Mouse (Mus musculus) heart, embryonic 13.5 days (tissue): ENCODE results near the gene Fam222a. TPM values are rescaled to one million over a fixed set of nuclear protein-coding genes. Genes with fewer than 3 reads are reported as not detected.

ENCODE experiments used
- ATAC-seq: fragments of 200-750 bp; cut with Nextera tagmentation; 2 replicates; pipeline ENCODE4 v1.8.0; 2017; ENCODE audit warnings: moderate TSS enrichment; ENCODE audit not compliant: insufficient number of reproducible peaks, low FRiP score, low TSS enrichment; ENCODE audit errors: extremely low read depth
- H3K27ac ChIP-seq: fragments of 300-500 bp; sonication (generic); replicated peaks from 2 replicates; pipeline ENCODE4 v1.5.1; 2015; ENCODE audit warnings: moderate library complexity, mild to moderate bottlenecking, inconsistent platforms
- H3K27me3 ChIP-seq: fragments of 300-500 bp; sonication (generic); replicated peaks from 2 replicates; pipeline ENCODE4 v1.6.1; 2015; ENCODE audit warnings: mild to moderate bottlenecking, inconsistent platforms
- H3K36me3 ChIP-seq: fragments of 300-500 bp; sonication (generic); 2 replicates; pipeline ENCODE4 v1.6.1; 2015; ENCODE audit warnings: mild to moderate bottlenecking, inconsistent platforms
- H3K4me1 ChIP-seq: fragments of 300-500 bp; sonication (generic); 2 replicates; pipeline ENCODE4 v1.6.1; 2015; ENCODE audit warnings: inconsistent platforms
- H3K4me2 ChIP-seq: fragments of 300-500 bp; sonication (generic); 2 replicates; pipeline ENCODE4 v1.6.1; 2015; ENCODE audit warnings: inconsistent platforms, mild to moderate bottlenecking, moderate library complexity
- H3K4me3 ChIP-seq: fragments of 300-500 bp; sonication (generic); 2 replicates; pipeline ENCODE4 v1.5.1; 2015; ENCODE audit warnings: moderate library complexity, mild to moderate bottlenecking, inconsistent platforms
- H3K9ac ChIP-seq: fragments of 300-500 bp; sonication (generic); 2 replicates; pipeline ENCODE4 v1.6.1; 2015; ENCODE audit warnings: inconsistent platforms, mild to moderate bottlenecking, moderate library complexity
- H3K9me3 ChIP-seq: fragments of 300-500 bp; sonication (generic); 2 replicates; pipeline ENCODE4 v1.6.1; 2016; ENCODE audit warnings: inconsistent platforms
- WGBS: fragments of 180-500 bp; shearing (Covaris S2); methylation state at CpG from one replicate; pipeline ENCODE4 v1.1.7; 2015; ENCODE audit warnings: mixed read lengths; 5-methylcytosine and 5-hydroxymethylcytosine counted together
- polyA plus RNA-seq: library from polyadenylated mRNA; unstranded; fragments of >200 nt; fragmentation: Nextera tagmentation; extraction: Ambion mirVana; gene quantifications from 2 replicates; pipeline ENCODE4 v1.2.1, GENCODE M21; 2015

Fam222a gene
- 0.59 and 0.79 TPM in 2 replicates for polyA plus RNA-seq

- Histone ChIP-seq H3K4me3 (peak within 1 kb of the TSS; percentile 75), H3K9ac (peak within 1 kb of the TSS; percentile 81), H3K27ac (peak within 1 kb of the TSS; percentile 63), H3K9me3 (peaks cover 10% of the 10 kb centered on the region; the same call in 1 of the 2 replicates), H3K4me2 (peak within 1 kb of the TSS; percentile 99), H3K36me3 (no peaks in the 10 kb centered on the region), H3K27me3 (peaks cover 59% of the 10 kb centered on the region), H3K4me1 (peaks cover 45% of the 10 kb centered on the region)
- WGBS = under 1% methylated on average over 61 of the region's 72 CpGs
- peak; percentile 38; the same call in 1 of the 2 replicates for ATAC-seq
Observed at GRCm38 (mm10) chr5:114567565-114568197, at the start of gene Fam222a. Gene Fam222a (plus strand): TSS chr5:114568016.

GRCm38 (mm10) chr5:114528355-114528754 lies 39.5 kb upstream of the Fam222a start:
- Histone ChIP-seq H3K4me1 (no peaks in the 10 kb centered on the region), H3K27me3 (0 out of 2 replicates have a peak, but pooled peaks cover 2% of the 10 kb centered on the region), H3K4me3 (no peak overlapping the region), H3K4me2 (no peak overlapping the region), H3K36me3 (no peaks in the 10 kb centered on the region), H3K9me3 (peaks cover 3% of the 10 kb centered on the region; the same call in 1 of the 2 replicates), H3K27ac (no peak overlapping the region), H3K9ac (no peak overlapping the region)
- WGBS = 81% methylated on average over 6 of the region's 6 CpGs
- ATAC-seq = no peak

GRCm38 (mm10) chr5:114530337-114530736 lies 37.5 kb upstream of the Fam222a start:
- peaks cover 3% of the 10 kb centered on the region; the same call in 1 of the 2 replicates for H3K9me3 ChIP-seq
- no peak overlapping the region for H3K9ac ChIP-seq
- H3K4me3 ChIP-seq = no peak overlapping the region
- no peak overlapping the region for H3K27ac ChIP-seq
- H3K27me3 ChIP-seq = peaks cover 7% of the 10 kb centered on the region; the same call in 1 of the 2 replicates
- WGBS = 72% methylated on average over 6 of the region's 6 CpGs
- no peaks in the 10 kb centered on the region for H3K36me3 ChIP-seq
- no peak overlapping the region for H3K4me2 ChIP-seq
- ATAC-seq = no peak
- no peaks in the 10 kb centered on the region for H3K4me1 ChIP-seq

GRCm38 (mm10) chr5:114532055-114532454 lies 35.8 kb upstream of the Fam222a start:
- no peaks in the 10 kb centered on the region for H3K36me3 ChIP-seq
- no peak overlapping the region for H3K4me3 ChIP-seq
- WGBS = 67% methylated on average over 6 of the region's 6 CpGs
- H3K27ac ChIP-seq = no peak overlapping the region
- peaks cover 3% of the 10 kb centered on the region; the same call in 1 of the 2 replicates for H3K9me3 ChIP-seq
- no peak for ATAC-seq
- no peak overlapping the region for H3K4me2 ChIP-seq
- H3K27me3 ChIP-seq = peaks cover 16% of the 10 kb centered on the region
- no peak overlapping the region for H3K9ac ChIP-seq
- H3K4me1 ChIP-seq = no peaks in the 10 kb centered on the region

- H3K4me3 ChIP-seq = peak overlapping the region; percentile 24
- 0 out of 2 replicates have a peak overlapping the region, but pooled peaks have one; percentile 52 for H3K9ac ChIP-seq
- peaks cover 1% of the 10 kb centered on the region; the same call in 1 of the 2 replicates for H3K9me3 ChIP-seq
- 9% methylated on average over 26 of the region's 26 CpGs for WGBS
- H3K4me2 ChIP-seq = peak overlapping the region; percentile 58
- H3K36me3 ChIP-seq = no peaks in the 10 kb centered on the region
- H3K27ac ChIP-seq = no peak overlapping the region
- peaks cover 30% of the 10 kb centered on the region for H3K4me1 ChIP-seq
- ATAC-seq = no peak
- H3K27me3 ChIP-seq = peaks cover 43% of the 10 kb centered on the region
Observed at GRCm38 (mm10) chr5:114537308-114538020, 30.4 kb upstream of the Fam222a start.

- 0 out of 2 replicates have a peak overlapping the region, but pooled peaks have one; percentile 52 for H3K9ac ChIP-seq
- H3K4me3 ChIP-seq = peak overlapping the region; percentile 24
- 12% methylated on average over 8 of the region's 8 CpGs for WGBS
- H3K36me3 ChIP-seq = no peaks in the 10 kb centered on the region
- no peak overlapping the region for H3K27ac ChIP-seq
- peaks cover 30% of the 10 kb centered on the region for H3K4me1 ChIP-seq
- H3K9me3 ChIP-seq = peaks cover 7% of the 10 kb centered on the region
- ATAC-seq = no peak
- H3K4me2 ChIP-seq = peak overlapping the region; percentile 58
- peaks cover 43% of the 10 kb centered on the region for H3K27me3 ChIP-seq
Observed at GRCm38 (mm10) chr5:114538021-114538405, 29.8 kb upstream of the Fam222a start.

GRCm38 (mm10) chr5:114538752-114539151 lies 29.1 kb upstream of the Fam222a start:
- no peak for ATAC-seq
- 27% methylated on average over 4 of the region's 4 CpGs for WGBS
- no peak overlapping the region for H3K4me2 ChIP-seq

GRCm38 (mm10) chr5:114539766-114540165 lies 28.1 kb upstream of the Fam222a start:
- peaks cover 43% of the 10 kb centered on the region for H3K27me3 ChIP-seq
- H3K9ac ChIP-seq = no peak overlapping the region
- ATAC-seq = no peak
- H3K4me2 ChIP-seq = no peak overlapping the region
- no peak overlapping the region for H3K4me3 ChIP-seq
- no peaks in the 10 kb centered on the region for H3K36me3 ChIP-seq
- peaks cover 9% of the 10 kb centered on the region for H3K9me3 ChIP-seq
- 76% methylated on average over 6 of the region's 6 CpGs for WGBS
- no peak overlapping the region for H3K27ac ChIP-seq
- H3K4me1 ChIP-seq = peaks cover 30% of the 10 kb centered on the region

More at GRCm38 (mm10) chr5:114538752-114539151, 29.1 kb upstream of the Fam222a start:
- Histone ChIP-seq H3K9me3 (peaks cover 9% of the 10 kb centered on the region), H3K9ac (no peak overlapping the region), H3K27me3 (peaks cover 43% of the 10 kb centered on the region), H3K36me3 (no peaks in the 10 kb centered on the region), H3K4me1 (peaks cover 30% of the 10 kb centered on the region), H3K27ac (no peak overlapping the region), H3K4me3 (no peak overlapping the region)

- Histone ChIP-seq H3K36me3 (no peaks in the 10 kb centered on the region), H3K4me3 (no peak overlapping the region), H3K27me3 (peaks cover 32% of the 10 kb centered on the region), H3K9me3 (peaks cover 9% of the 10 kb centered on the region), H3K4me2 (peak overlapping the region; percentile 35), H3K27ac (peak overlapping the region; percentile 17; the same call in 1 of the 2 replicates), H3K4me1 (peaks cover 30% of the 10 kb centered on the region), H3K9ac (no peak overlapping the region)
- no peak for ATAC-seq
- 36% methylated on average over 15 of the region's 15 CpGs for WGBS
Observed at GRCm38 (mm10) chr5:114541656-114542445, 26.0 kb upstream of the Fam222a start.

GRCm38 (mm10) chr5:114543656-114544055 lies 24.2 kb upstream of the Fam222a start:
- Histone ChIP-seq H3K27me3 (peaks cover 14% of the 10 kb centered on the region), H3K4me3 (no peak overlapping the region), H3K36me3 (no peaks in the 10 kb centered on the region), H3K9ac (no peak overlapping the region), H3K9me3 (peaks cover 9% of the 10 kb centered on the region), H3K4me1 (peaks cover 20% of the 10 kb centered on the region), H3K4me2 (no peak overlapping the region), H3K27ac (no peak overlapping the region)
- WGBS = 82% methylated on average over 6 of the region's 6 CpGs
- ATAC-seq = no peak

- H3K27me3 ChIP-seq = peaks cover 8% of the 10 kb centered on the region; the same call in 1 of the 2 replicates
- no peaks in the 10 kb centered on the region for H3K36me3 ChIP-seq
- peaks cover 9% of the 10 kb centered on the region for H3K9me3 ChIP-seq
- H3K9ac ChIP-seq = no peak overlapping the region
- WGBS = 77% methylated on average over 4 of the region's 4 CpGs
- H3K4me1 ChIP-seq = peaks cover 14% of the 10 kb centered on the region
- no peak for ATAC-seq
- H3K4me2 ChIP-seq = no peak overlapping the region
- H3K27ac ChIP-seq = no peak overlapping the region
- H3K4me3 ChIP-seq = no peak overlapping the region
Observed at GRCm38 (mm10) chr5:114544205-114544604, 23.6 kb upstream of the Fam222a start.
